Mouse (Mus musculus) embryonic fibroblast, embryonic 13.5 days (primary cell): ENCODE data around the gene Rps6.

Experiments used
- CTCF ChIP-seq: IDR thresholded peaks from 2 replicates; pipeline ENCODE4 v1.5.1; 2011; ENCODE audit warnings: mild to moderate bottlenecking, control low read depth, low read length, moderate library complexity, borderline replicate concordance; ENCODE audit not compliant: insufficient read depth
- POLR2A ChIP-seq: IDR thresholded peaks from 2 replicates; pipeline ENCODE4 v1.6.1; 2011; ENCODE audit warnings: low read depth, mild to moderate bottlenecking, control low read depth, low read length, moderate library complexity

GRCm38 (mm10) chr4:86823169-86823568 is 34.0 kb downstream of the Rps6 start:
- TF ChIP-seq CTCF (no peak), POLR2A (no peak)
